Mouse (Mus musculus): ENCODE measurements around the gene Pigu. TPM values are rescaled to one million over a fixed set of nuclear protein-coding genes. Genes with fewer than 3 reads are reported as not detected.

The Pigu gene
- polyA plus RNA-seq, 1 experiment from 2014 or later: 60.7 TPM

DNA sequence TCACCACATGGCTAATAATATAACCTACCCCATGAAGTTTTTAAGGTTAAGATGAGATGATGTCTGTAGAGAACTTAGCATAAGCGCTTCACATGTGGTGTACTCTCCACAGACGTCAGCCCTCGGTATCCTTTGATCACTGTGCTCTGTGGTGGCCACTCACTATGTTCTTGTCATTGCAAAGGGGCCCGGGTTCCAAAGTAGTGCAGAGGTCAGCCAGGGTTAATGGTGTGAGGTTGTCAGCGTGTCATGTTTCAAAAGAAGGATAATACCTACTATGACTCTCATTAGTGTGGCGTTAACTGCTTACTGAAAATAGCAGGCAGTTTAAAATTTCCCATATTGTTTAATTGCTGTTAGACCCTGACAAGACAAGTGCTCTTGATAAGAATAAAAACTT lies 43.6 kb downstream of the Pigu start:
- Histone ChIP-seq H3K36me3 (replicated peaks; ENCODE audit: control insufficient read depth, insufficient read depth) (peaks cover 47% of the 10 kb centered on the region), H3K9ac (no peak overlapping the region), H3K9me3 (ENCODE audit: control insufficient read depth, low read length) (no peaks in the 10 kb centered on the region), H3K4me2 (replicated peaks) (no peak overlapping the region), H3K4me3 (replicated peaks; ENCODE audit: low read length) (no peak overlapping the region), H3K4me1 (replicated peaks; ENCODE audit: control insufficient read depth, insufficient read depth, low read length) (peaks cover 4% of the 10 kb centered on the region; the same call in 1 of the 2 replicates), H3K27me3 (ENCODE audit: control insufficient read depth, insufficient read depth, low read length) (no peaks in the 10 kb centered on the region), H3K27ac (no peak overlapping the region)
- WGBS: 62% methylated on average over 6 of the region's 6 CpGs
- ATAC-seq (ENCODE audit: low FRiP score) (no peak), DNase-seq (ENCODE audit: low spot score) (no peak)

GRCm38 (mm10) chr2:155308936-155309592 lies 48.2 kb downstream of the Pigu start:
- WGBS: 30% methylated on average over 3 of the region's 3 CpGs
- DNase-seq (ENCODE audit: low spot score): peak; percentile 58
- Histone ChIP-seq H3K4me2 (replicated peaks) (no peak overlapping the region), H3K36me3 (replicated peaks; ENCODE audit: control insufficient read depth, insufficient read depth) (peaks cover 40% of the 10 kb centered on the region), H3K27ac (peak overlapping the region; percentile 49), H3K9me3 (ENCODE audit: control insufficient read depth, low read length) (no peaks in the 10 kb centered on the region), H3K9ac (no peak overlapping the region), H3K4me1 (replicated peaks; ENCODE audit: control insufficient read depth, insufficient read depth, low read length) (peaks cover 4% of the 10 kb centered on the region; the same call in 1 of the 2 replicates), H3K4me3 (replicated peaks; ENCODE audit: low read length) (no peak overlapping the region), H3K27me3 (ENCODE audit: control insufficient read depth, insufficient read depth, low read length) (no peaks in the 10 kb centered on the region)
- no peak for ATAC-seq (ENCODE audit: low FRiP score)

DNA sequence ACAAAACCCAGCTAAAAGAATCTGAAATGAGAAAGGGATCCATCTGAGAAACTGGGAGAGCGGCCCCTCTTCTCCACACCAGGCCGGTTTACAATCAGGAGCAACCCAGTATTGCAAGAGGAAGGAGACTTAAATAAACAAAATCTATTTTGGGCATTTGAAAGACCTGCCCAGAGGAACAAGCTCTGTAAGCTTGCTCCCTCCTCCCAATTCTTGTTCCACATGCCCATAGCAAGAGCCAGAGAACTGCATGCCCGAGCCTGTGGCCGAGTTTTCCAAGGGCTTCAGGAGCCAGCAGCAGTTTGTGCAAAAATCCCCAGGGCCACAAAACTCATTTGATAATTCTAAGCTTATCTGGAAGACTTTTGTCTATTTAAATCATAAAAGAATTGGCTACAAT lies 57.7 kb downstream of the Pigu start:
- no peaks in the 10 kb centered on the region for H3K9me3 ChIP-seq (ENCODE audit: control insufficient read depth, low read length)
- no peaks in the 10 kb centered on the region for H3K4me1 ChIP-seq (replicated peaks; ENCODE audit: control insufficient read depth, insufficient read depth, low read length)
- DNase-seq (ENCODE audit: low spot score) (no peak), ATAC-seq (ENCODE audit: low FRiP score) (no peak)
- no peaks in the 10 kb centered on the region for H3K27me3 ChIP-seq (ENCODE audit: control insufficient read depth, insufficient read depth, low read length)
- H3K4me3 ChIP-seq (replicated peaks; ENCODE audit: low read length): no peak overlapping the region
- H3K4me2 ChIP-seq (replicated peaks): no peak overlapping the region
- peaks cover 83% of the 10 kb centered on the region for H3K36me3 ChIP-seq (replicated peaks; ENCODE audit: control insufficient read depth, insufficient read depth)
- H3K27ac ChIP-seq: no peak overlapping the region
- 89% methylated on average over 4 of the region's 4 CpGs for WGBS
- no peak overlapping the region for H3K9ac ChIP-seq

- no peaks in the 10 kb centered on the region for H3K9me3 ChIP-seq (ENCODE audit: control insufficient read depth, low read length)
- DNase-seq (ENCODE audit: low spot score): no peak
- no peak overlapping the region for H3K4me2 ChIP-seq (replicated peaks)
- no peaks in the 10 kb centered on the region for H3K27me3 ChIP-seq (ENCODE audit: control insufficient read depth, insufficient read depth, low read length)
- H3K9ac ChIP-seq: no peak overlapping the region
- no peak overlapping the region for H3K27ac ChIP-seq
- H3K4me1 ChIP-seq (replicated peaks; ENCODE audit: control insufficient read depth, insufficient read depth, low read length): no peaks in the 10 kb centered on the region
- H3K4me3 ChIP-seq (replicated peaks; ENCODE audit: low read length): no peak overlapping the region
- ATAC-seq (ENCODE audit: low FRiP score): no peak
- 93% methylated on average over 6 of the region's 6 CpGs for WGBS
- peaks cover 98% of the 10 kb centered on the region for H3K36me3 ChIP-seq (replicated peaks; ENCODE audit: control insufficient read depth, insufficient read depth)
These were observed 61.8 kb downstream of the Pigu start for GRCm38 (mm10) chr2:155295453-155295852.

GRCm38 (mm10) chr2:155293946-155294345 lies 63.3 kb downstream of the Pigu start:
- Histone ChIP-seq H3K4me3 (replicated peaks; ENCODE audit: low read length) (no peak overlapping the region), H3K9ac (no peak overlapping the region), H3K27me3 (ENCODE audit: control insufficient read depth, insufficient read depth, low read length) (no peaks in the 10 kb centered on the region), H3K9me3 (ENCODE audit: control insufficient read depth, low read length) (no peaks in the 10 kb centered on the region), H3K4me1 (replicated peaks; ENCODE audit: control insufficient read depth, insufficient read depth, low read length) (no peaks in the 10 kb centered on the region), H3K36me3 (replicated peaks; ENCODE audit: control insufficient read depth, insufficient read depth) (peaks cover 96% of the 10 kb centered on the region), H3K27ac (no peak overlapping the region), H3K4me2 (replicated peaks) (no peak overlapping the region)
- DNase-seq (ENCODE audit: low spot score) (no peak), ATAC-seq (ENCODE audit: low FRiP score) (no peak)
- WGBS: 98% methylated on average over 4 of the region's 4 CpGs

GRCm38 (mm10) chr2:155293382-155293781 lies 63.8 kb downstream of the Pigu start:
- H3K27ac ChIP-seq: no peak overlapping the region
- no peaks in the 10 kb centered on the region for H3K4me1 ChIP-seq (replicated peaks; ENCODE audit: control insufficient read depth, insufficient read depth, low read length)
- WGBS: 94% methylated on average over 2 of the region's 2 CpGs
- no peaks in the 10 kb centered on the region for H3K27me3 ChIP-seq (ENCODE audit: control insufficient read depth, insufficient read depth, low read length)
- H3K4me3 ChIP-seq (replicated peaks; ENCODE audit: low read length): no peak overlapping the region
- H3K36me3 ChIP-seq (replicated peaks; ENCODE audit: control insufficient read depth, insufficient read depth): peaks cover 96% of the 10 kb centered on the region
- H3K4me2 ChIP-seq (replicated peaks): no peak overlapping the region
- H3K9me3 ChIP-seq (ENCODE audit: control insufficient read depth, low read length): no peaks in the 10 kb centered on the region
- no peak overlapping the region for H3K9ac ChIP-seq
- ATAC-seq (ENCODE audit: low FRiP score) (no peak), DNase-seq (ENCODE audit: low spot score) (no peak)

GRCm38 (mm10) chr2:155290066-155290465 lies 67.2 kb downstream of the Pigu start:
- Histone ChIP-seq H3K4me1 (replicated peaks; ENCODE audit: control insufficient read depth, insufficient read depth, low read length) (no peaks in the 10 kb centered on the region), H3K9me3 (ENCODE audit: control insufficient read depth, low read length) (no peaks in the 10 kb centered on the region), H3K36me3 (replicated peaks; ENCODE audit: control insufficient read depth, insufficient read depth) (peaks cover 63% of the 10 kb centered on the region), H3K4me2 (replicated peaks) (no peak overlapping the region), H3K9ac (no peak overlapping the region), H3K4me3 (replicated peaks; ENCODE audit: low read length) (no peak overlapping the region), H3K27ac (no peak overlapping the region), H3K27me3 (ENCODE audit: control insufficient read depth, insufficient read depth, low read length) (no peaks in the 10 kb centered on the region)
- ATAC-seq (ENCODE audit: low FRiP score) (no peak), DNase-seq (ENCODE audit: low spot score) (no peak)
- 94% methylated on average over 8 of the region's 8 CpGs for WGBS

DNA sequence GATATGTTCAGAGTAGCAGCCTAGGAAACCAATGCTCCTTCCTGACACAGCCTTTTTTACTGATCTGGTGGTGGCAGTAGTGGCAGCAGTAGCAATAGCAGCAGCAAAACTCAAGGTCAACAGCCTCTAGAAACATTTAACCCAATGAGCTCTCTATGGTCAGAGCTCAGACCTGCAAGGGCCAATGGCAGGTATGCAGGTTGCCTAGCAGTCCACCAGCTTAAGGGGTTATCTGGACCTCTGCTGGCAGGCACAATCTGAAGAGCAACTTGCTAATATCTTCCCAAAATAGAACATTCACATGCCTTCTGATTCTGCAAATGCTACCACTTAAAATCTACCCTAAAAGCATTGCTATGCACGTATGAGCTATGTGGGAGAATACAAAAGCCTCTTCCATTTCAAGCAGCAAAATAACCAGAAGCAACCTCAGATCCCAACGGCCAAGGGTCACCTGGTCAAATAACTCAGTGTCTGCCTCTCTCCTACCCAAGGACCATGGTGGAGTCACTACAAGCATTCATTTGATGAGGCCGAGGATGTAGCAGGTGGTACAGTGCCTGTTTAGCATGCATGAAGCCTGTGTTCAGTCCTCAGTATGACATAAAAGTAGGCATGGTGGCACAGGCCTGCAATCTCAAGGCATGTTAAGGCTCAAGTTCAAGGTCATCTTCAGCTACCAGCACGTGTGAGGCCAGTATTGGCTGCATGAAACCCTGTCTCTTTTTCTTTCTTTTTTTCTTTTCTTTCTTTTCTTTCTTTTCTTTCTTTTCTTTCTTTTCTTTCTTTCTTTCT lies 69.6 kb downstream of the Pigu start:
- Histone ChIP-seq H3K36me3 (replicated peaks; ENCODE audit: control insufficient read depth, insufficient read depth) (peaks cover 44% of the 10 kb centered on the region), H3K27ac (no peak overlapping the region), H3K27me3 (ENCODE audit: control insufficient read depth, insufficient read depth, low read length) (no peaks in the 10 kb centered on the region), H3K4me1 (replicated peaks; ENCODE audit: control insufficient read depth, insufficient read depth, low read length) (no peaks in the 10 kb centered on the region), H3K4me2 (replicated peaks) (no peak overlapping the region), H3K9me3 (ENCODE audit: control insufficient read depth, low read length) (no peaks in the 10 kb centered on the region), H3K9ac (no peak overlapping the region), H3K4me3 (replicated peaks; ENCODE audit: low read length) (no peak overlapping the region)
- no peak for ATAC-seq (ENCODE audit: low FRiP score)
- DNase-seq (ENCODE audit: low spot score): no peak
- WGBS: 88% methylated on average over 4 of the region's 4 CpGs

- DNase-seq (ENCODE audit: low spot score) (no peak), ATAC-seq (ENCODE audit: low FRiP score) (no peak)
- no peak overlapping the region for H3K9ac ChIP-seq
- 84% methylated on average over 6 of the region's 6 CpGs for WGBS
- no peak overlapping the region for H3K4me2 ChIP-seq (replicated peaks)
- H3K27me3 ChIP-seq (ENCODE audit: control insufficient read depth, insufficient read depth, low read length): no peaks in the 10 kb centered on the region
- no peak overlapping the region for H3K27ac ChIP-seq
- H3K4me3 ChIP-seq (replicated peaks; ENCODE audit: low read length): no peak overlapping the region
- no peaks in the 10 kb centered on the region for H3K9me3 ChIP-seq (ENCODE audit: control insufficient read depth, low read length)
- no peaks in the 10 kb centered on the region for H3K4me1 ChIP-seq (replicated peaks; ENCODE audit: control insufficient read depth, insufficient read depth, low read length)
- H3K36me3 ChIP-seq (replicated peaks; ENCODE audit: control insufficient read depth, insufficient read depth): peaks cover 25% of the 10 kb centered on the region
These were observed 71.5 kb downstream of the Pigu start for GRCm38 (mm10) chr2:155285744-155286143.

All from hindbrain, embryonic 14.5 days (tissue).